Mouse (Mus musculus) kidney, postnatal 25 days (tissue): ENCODE measurements at regions not wholly inside any gene's neighbourhood (a gene's known extent, or its start where the extent isn't known, plus 50 kb on each side); places are given as distances from the start of the nearest gene placed in this dataset.

Source experiments
- DNase-seq, 2 experiments: peaks; one replicate each; pipeline ENCODE4 v3.0.0; 2021; ENCODE audit warnings: mixed read lengths in 2 of 2

- DNase-seq = no peak
These were observed 263.5 kb upstream of the 2610301B20Rik start for GRCm38 (mm10) chr4:10610784-10611183.
